Mouse (Mus musculus) CD8-positive naive resting alpha-beta T cell, adult 2 months (primary cell): ENCODE results near the gene Abhd17b.
A peak's percentile ranks its signal among the peaks of the same experiment; 100 is the strongest.
"Not testable (repeated sequence)": the region's sequence is repeated elsewhere in the genome, so short reads cannot be mapped to it uniquely, and the experiment has no call there.

Source experiments
- DNase-seq, 2 experiments: peaks; one replicate each; pipeline ENCODE4 v3.0.0; 2022; ENCODE audit warnings: low read depth in 2 of 2, low spot score in 2 of 2

Gene Abhd17b

GRCm38 (mm10) chr19:21653172-21653981 lies at the start of gene Abhd17b:
TSS of gene Abhd17b (plus strand) at chr19:21653185.
- peak; percentile 23 to 26 for DNase-seq

- no peak for DNase-seq
Measured at GRCm38 (mm10) chr19:21603836-21604235, 49.1 kb upstream of the Abhd17b start.

- DNase-seq: no peak
Measured at GRCm38 (mm10) chr19:21605294-21605693, 47.7 kb upstream of the Abhd17b start.

- DNase-seq: no peak
Measured at GRCm38 (mm10) chr19:21610240-21610639, 42.7 kb upstream of the Abhd17b start.

GRCm38 (mm10) chr19:21611297-21611696 lies 41.7 kb upstream of the Abhd17b start:
- no peak for DNase-seq

- DNase-seq: no peak
Measured at GRCm38 (mm10) chr19:21611725-21612575, 41.0 kb upstream of the Abhd17b start.

- DNase-seq: no peak
Measured at GRCm38 (mm10) chr19:21615801-21616200, 37.2 kb upstream of the Abhd17b start.

GRCm38 (mm10) chr19:21623410-21624147 lies 29.4 kb upstream of the Abhd17b start:
- no peak for DNase-seq

GRCm38 (mm10) chr19:21624148-21624535 lies 28.8 kb upstream of the Abhd17b start:
- no peak for DNase-seq

- DNase-seq: no peak
Measured at GRCm38 (mm10) chr19:21626271-21626988, 26.6 kb upstream of the Abhd17b start.

- DNase-seq: not testable (repeated sequence)
Measured at GRCm38 (mm10) chr19:21628440-21628839, 24.5 kb upstream of the Abhd17b start.

GRCm38 (mm10) chr19:21629030-21629429 lies 24.0 kb upstream of the Abhd17b start:
- DNase-seq: no peak

GRCm38 (mm10) chr19:21629501-21629900 lies 23.5 kb upstream of the Abhd17b start:
- no peak for DNase-seq

- no peak for DNase-seq
Measured at GRCm38 (mm10) chr19:21630656-21631331, 22.2 kb upstream of the Abhd17b start.

- no peak for DNase-seq
Measured at GRCm38 (mm10) chr19:21635406-21635805, 17.6 kb upstream of the Abhd17b start.

GRCm38 (mm10) chr19:21636907-21637306 lies 16.1 kb upstream of the Abhd17b start:
- DNase-seq: no peak

- DNase-seq: no peak
Measured at GRCm38 (mm10) chr19:21637672-21638071, 15.3 kb upstream of the Abhd17b start.

GRCm38 (mm10) chr19:21643935-21644334 lies 9.1 kb upstream of the Abhd17b start:
- DNase-seq: no peak

GRCm38 (mm10) chr19:21645301-21645700 lies 7.7 kb upstream of the Abhd17b start:
- no peak for DNase-seq

- no peak for DNase-seq
Measured at GRCm38 (mm10) chr19:21646142-21646541, 6.8 kb upstream of the Abhd17b start.
